Mouse (Mus musculus) intestine, embryonic 14.5 days (tissue): ENCODE measurements at regions not wholly inside any gene's neighbourhood (a gene's known extent, or its start where the extent isn't known, plus 50 kb on each side); places are given as distances from the start of the nearest gene placed in this dataset.

Experiments
- ATAC-seq: fragments of 200-750 bp; cut with Nextera tagmentation; replicated peaks from 2 replicates; pipeline ENCODE4 v1.8.0; 2017; ENCODE audit warnings: low read depth, moderate number of reproducible peaks, moderate TSS enrichment, moderate library complexity; ENCODE audit not compliant: low FRiP score, low TSS enrichment
- DNase-seq: peaks from one replicate; pipeline ENCODE4 v3.0.0-alpha.2; 2018; ENCODE audit warnings: low spot score
- H3K27ac ChIP-seq: fragments of 300-500 bp; sonication (generic); 2 replicates; pipeline ENCODE4 v1.5.1; 2014; ENCODE audit warnings: low read depth, mild to moderate bottlenecking, control low read depth
- H3K27me3 ChIP-seq: fragments of 300-500 bp; sonication (generic); replicated peaks from 2 replicates; pipeline ENCODE4 v1.6.1; 2014; ENCODE audit warnings: low read length, control low read depth; ENCODE audit not compliant: control insufficient read depth, insufficient read depth
- H3K36me3 ChIP-seq: fragments of 300-500 bp; sonication (generic); 2 replicates; pipeline ENCODE4 v1.6.1; 2014; ENCODE audit warnings: low read length, control low read depth; ENCODE audit not compliant: control insufficient read depth, insufficient read depth
- H3K4me1 ChIP-seq: fragments of 300-500 bp; sonication (generic); replicated peaks from 2 replicates; pipeline ENCODE4 v1.6.1; 2014; ENCODE audit warnings: low read length, control low read depth, mixed read lengths; ENCODE audit not compliant: control insufficient read depth, insufficient read depth
- H3K4me2 ChIP-seq: fragments of 300-500 bp; sonication (generic); 2 replicates; pipeline ENCODE4 v1.6.1; 2014; ENCODE audit warnings: low read length
- H3K4me3 ChIP-seq: fragments of 300-500 bp; sonication (generic); 2 replicates; pipeline ENCODE4 v1.5.1; 2014; ENCODE audit warnings: low read depth, low read length, control low read depth, mixed read lengths
- H3K9ac ChIP-seq: fragments of 300-500 bp; sonication (generic); 2 replicates; pipeline ENCODE4 v1.6.1; 2014; ENCODE audit warnings: mild to moderate bottlenecking, low read length
- H3K9me3 ChIP-seq: fragments of 300-500 bp; sonication (generic); 2 replicates; pipeline ENCODE4 v1.6.1; 2016; ENCODE audit warnings: low read length, control low read depth; ENCODE audit not compliant: control insufficient read depth
- WGBS: fragments of 180-500 bp; shearing (Covaris S2); extraction: QIAGEN DNeasy Blood & Tissue Kit; methylation state at CpG from one replicate; pipeline ENCODE4 v1.1.7; 2014; 5-methylcytosine and 5-hydroxymethylcytosine counted together

DNA sequence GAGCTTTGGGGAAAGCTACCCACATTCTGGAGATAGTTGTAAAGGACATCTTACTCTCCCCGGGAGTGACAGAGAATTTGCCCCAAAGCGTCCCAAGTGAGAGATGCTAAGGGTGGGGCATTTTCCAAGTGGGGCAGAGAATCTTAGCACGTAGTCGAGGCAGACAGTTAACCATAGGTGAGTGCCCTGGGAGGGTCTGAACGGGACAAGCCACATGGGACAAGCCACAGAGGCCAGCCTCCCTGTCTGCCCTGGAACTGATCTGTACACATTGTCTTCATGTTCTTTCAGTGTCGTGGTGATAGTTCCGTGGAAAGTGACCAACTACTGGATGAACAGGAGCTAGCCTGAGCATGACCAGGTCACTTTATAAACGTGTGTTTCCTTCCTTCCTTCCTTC, 116.6 kb downstream of the Sec23ip start:
- H3K9me3 ChIP-seq = no peaks in the 10 kb centered on the region
- DNase-seq = no peak
- H3K27me3 ChIP-seq = no peaks in the 10 kb centered on the region
- H3K36me3 ChIP-seq = no peaks in the 10 kb centered on the region
- ATAC-seq = no peak
- H3K4me3 ChIP-seq = no peak overlapping the region
- no peaks in the 10 kb centered on the region for H3K4me1 ChIP-seq
- H3K9ac ChIP-seq = no peak overlapping the region
- H3K27ac ChIP-seq = no peak overlapping the region
- WGBS = 85% methylated on average over 8 of the region's 8 CpGs
- H3K4me2 ChIP-seq = no peak overlapping the region

DNA sequence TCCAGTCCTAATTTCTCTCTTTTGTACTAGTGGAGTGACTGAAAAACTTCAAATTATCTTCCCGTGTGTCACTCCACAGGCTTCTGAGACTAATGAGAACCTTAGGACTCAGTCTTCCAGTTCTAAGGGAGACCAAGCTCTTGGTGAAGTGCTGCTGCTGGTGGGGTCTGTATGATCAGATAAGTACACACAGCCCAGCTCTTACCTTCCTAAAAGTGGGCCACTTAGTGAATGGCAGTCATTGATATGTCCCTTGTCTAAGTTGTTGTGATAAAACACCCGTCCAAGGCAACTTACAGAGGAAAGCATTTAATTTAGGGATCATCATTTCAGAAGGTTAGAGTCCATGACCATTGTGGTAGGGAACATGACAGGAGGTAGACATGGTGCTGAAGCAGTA, 124.1 kb downstream of the Sec23ip start:
- WGBS = 91% methylated on average over 2 of the region's 2 CpGs
- no peak overlapping the region for H3K4me2 ChIP-seq

DNA sequence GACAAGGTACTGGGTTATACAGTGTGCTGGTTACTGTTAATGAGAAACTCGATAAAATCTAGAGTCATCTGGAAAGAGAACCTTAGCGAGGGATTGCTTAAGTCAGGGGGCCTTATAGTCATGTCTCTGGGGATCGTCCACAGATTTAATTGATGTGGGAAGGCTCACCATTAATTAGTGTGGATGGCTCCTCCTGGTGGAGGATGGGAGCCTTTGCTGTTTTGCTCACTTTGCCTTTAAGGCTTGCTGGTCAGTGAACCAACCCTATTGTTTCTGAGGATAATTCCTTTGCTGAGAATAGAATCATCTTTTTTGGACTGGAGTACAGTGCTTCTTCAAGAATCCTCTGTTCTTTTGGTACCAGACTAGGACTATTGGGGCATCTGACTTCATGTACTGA, 139.3 kb downstream of the Sec23ip start:
- ATAC-seq (no peak), DNase-seq (no peak)
- no peak overlapping the region for H3K4me3 ChIP-seq
- no peaks in the 10 kb centered on the region for H3K36me3 ChIP-seq
- no peak overlapping the region for H3K9ac ChIP-seq
- no peaks in the 10 kb centered on the region for H3K9me3 ChIP-seq
- H3K27me3 ChIP-seq = no peaks in the 10 kb centered on the region
- 73% methylated on average over 3 of the region's 3 CpGs for WGBS
- no peaks in the 10 kb centered on the region for H3K4me1 ChIP-seq
- H3K4me2 ChIP-seq = no peak overlapping the region
- no peak overlapping the region for H3K27ac ChIP-seq

More for the DNA sequence above, 124.1 kb downstream of the Sec23ip start:
- Histone ChIP-seq H3K4me3 (no peak overlapping the region), H3K9me3 (no peaks in the 10 kb centered on the region), H3K27ac (no peak overlapping the region), H3K4me1 (no peaks in the 10 kb centered on the region), H3K36me3 (no peaks in the 10 kb centered on the region), H3K27me3 (no peaks in the 10 kb centered on the region), H3K9ac (no peak overlapping the region)
- ATAC-seq = no peak
- no peak for DNase-seq

DNA sequence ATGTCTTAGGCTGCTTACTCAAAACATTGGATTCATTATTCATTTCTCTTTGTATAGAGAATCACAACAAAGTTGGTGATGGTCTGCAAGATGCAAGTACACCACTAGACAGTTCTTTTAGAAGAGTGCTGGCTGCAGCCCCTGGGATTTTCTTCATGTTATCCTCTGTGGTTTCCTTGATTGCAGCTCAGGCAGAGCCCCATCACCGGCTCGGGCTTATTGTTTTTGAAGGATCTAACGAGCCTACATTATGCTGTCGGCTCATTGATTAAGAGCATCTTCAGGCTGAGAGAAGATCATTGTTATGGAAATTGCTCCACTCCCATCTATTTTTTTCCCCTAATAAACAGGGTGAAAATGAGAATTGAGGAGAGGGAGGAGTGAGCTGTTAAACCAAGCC, 140.8 kb downstream of the Sec23ip start:
- ATAC-seq (no peak), DNase-seq (no peak)
- H3K9ac ChIP-seq = no peak overlapping the region
- H3K4me3 ChIP-seq = no peak overlapping the region
- H3K27me3 ChIP-seq = no peaks in the 10 kb centered on the region
- H3K9me3 ChIP-seq = no peaks in the 10 kb centered on the region
- H3K27ac ChIP-seq = no peak overlapping the region
- 93% methylated on average over 4 of the region's 4 CpGs for WGBS
- H3K4me1 ChIP-seq = no peaks in the 10 kb centered on the region
- no peaks in the 10 kb centered on the region for H3K36me3 ChIP-seq
- no peak overlapping the region for H3K4me2 ChIP-seq

DNA sequence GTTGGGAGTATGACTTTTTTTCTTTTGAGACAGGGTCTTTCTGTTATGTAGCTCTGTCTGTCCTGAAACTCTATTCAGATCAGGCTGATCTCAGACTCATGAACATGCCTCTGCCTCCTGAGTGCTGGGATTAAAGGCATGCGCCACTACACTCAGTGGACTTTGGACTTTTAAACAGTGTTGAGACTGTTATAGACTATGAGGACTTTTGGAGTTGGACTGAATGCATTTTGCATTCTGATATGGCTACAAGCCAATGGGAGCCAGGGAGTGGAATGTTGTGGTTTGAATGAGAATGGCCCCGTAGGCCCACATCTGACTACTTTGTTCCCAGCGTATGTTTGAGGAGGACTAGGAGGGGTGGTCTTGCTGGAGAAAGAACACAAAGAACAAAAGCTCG, 165.4 kb downstream of the Sec23ip start:
- ATAC-seq (no peak), DNase-seq (no peak)
- Histone ChIP-seq H3K27ac (no peak overlapping the region), H3K27me3 (no peaks in the 10 kb centered on the region), H3K4me1 (no peaks in the 10 kb centered on the region), H3K4me3 (no peak overlapping the region), H3K36me3 (no peaks in the 10 kb centered on the region), H3K9me3 (peaks cover 2% of the 10 kb centered on the region; the same call in 1 of the 2 replicates), H3K9ac (no peak overlapping the region), H3K4me2 (no peak overlapping the region)
- WGBS = 71% methylated on average over 4 of the region's 4 CpGs

DNA sequence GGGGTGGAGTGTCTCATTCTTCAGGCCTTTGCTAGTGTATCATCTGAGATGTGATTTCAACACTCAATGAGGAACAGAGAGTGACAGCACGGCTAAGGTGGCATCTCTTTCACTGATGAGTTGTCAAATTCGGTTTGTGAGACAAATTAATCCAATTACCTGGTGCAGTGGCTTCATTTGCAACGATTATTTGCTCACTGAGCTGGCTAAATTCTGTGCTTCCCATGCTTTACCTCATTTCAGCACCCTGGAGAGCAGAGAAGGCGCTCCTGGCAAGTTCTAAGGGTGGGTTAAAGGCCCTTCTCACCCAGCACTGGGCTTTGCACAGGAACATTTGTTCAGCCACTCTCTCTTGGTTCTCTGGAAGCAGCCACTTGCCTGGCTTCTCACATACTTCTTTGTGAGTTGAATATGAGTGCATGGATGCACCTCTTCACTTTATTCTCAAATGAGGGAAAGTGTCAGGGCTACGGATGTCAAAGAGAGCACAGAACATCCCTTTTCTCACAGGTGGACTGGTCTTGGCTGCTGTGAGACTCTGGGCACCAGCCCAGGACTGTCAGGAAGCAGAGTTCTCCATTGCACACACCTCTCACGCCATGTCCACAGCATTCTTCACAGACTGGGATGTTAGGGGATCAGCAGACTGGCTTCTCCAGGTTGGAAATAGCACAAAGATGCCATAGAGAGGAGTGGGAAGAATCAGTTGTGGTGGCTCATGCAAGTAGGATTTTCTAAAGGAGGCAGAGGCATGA, 193.4 kb downstream of the Sec23ip start:
- Histone ChIP-seq H3K36me3 (no peaks in the 10 kb centered on the region), H3K4me3 (no peak overlapping the region), H3K4me1 (no peaks in the 10 kb centered on the region), H3K9me3 (no peaks in the 10 kb centered on the region), H3K27me3 (no peaks in the 10 kb centered on the region), H3K9ac (no peak overlapping the region), H3K27ac (no peak overlapping the region), H3K4me2 (no peak overlapping the region)
- WGBS = 36% methylated on average over 6 of the region's 6 CpGs
- DNase-seq (peak; percentile 76), ATAC-seq (no peak)

DNA sequence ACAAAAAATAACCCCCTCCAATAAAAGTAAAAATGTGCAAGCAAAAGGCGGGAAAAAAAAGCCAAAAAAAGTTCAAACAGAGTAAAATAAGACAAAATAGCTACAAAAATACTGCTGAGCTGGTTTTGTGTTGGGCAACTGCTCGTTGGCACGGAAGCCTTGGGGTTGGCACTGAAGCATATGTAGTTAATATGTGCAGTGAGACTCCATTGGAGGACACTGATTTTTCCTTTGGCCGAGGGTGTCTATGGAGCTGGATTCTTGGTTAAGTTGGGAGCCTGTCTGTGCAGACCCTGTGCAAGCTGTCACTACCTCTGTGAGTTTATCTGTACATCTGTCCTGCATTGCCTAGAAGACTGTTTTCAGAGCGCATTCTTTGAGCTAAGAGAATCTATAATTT, 215.8 kb downstream of the Sec23ip start:
- no peak for ATAC-seq
- H3K4me2 ChIP-seq = no peak overlapping the region
- H3K27me3 ChIP-seq = no peaks in the 10 kb centered on the region
- H3K9me3 ChIP-seq = no peaks in the 10 kb centered on the region
- DNase-seq = no peak
- no peaks in the 10 kb centered on the region for H3K4me1 ChIP-seq
- no peak overlapping the region for H3K9ac ChIP-seq
- WGBS = 78% methylated on average over 5 of the region's 5 CpGs
- H3K36me3 ChIP-seq = no peaks in the 10 kb centered on the region
- H3K4me3 ChIP-seq = no peak overlapping the region
- H3K27ac ChIP-seq = no peak overlapping the region

DNA sequence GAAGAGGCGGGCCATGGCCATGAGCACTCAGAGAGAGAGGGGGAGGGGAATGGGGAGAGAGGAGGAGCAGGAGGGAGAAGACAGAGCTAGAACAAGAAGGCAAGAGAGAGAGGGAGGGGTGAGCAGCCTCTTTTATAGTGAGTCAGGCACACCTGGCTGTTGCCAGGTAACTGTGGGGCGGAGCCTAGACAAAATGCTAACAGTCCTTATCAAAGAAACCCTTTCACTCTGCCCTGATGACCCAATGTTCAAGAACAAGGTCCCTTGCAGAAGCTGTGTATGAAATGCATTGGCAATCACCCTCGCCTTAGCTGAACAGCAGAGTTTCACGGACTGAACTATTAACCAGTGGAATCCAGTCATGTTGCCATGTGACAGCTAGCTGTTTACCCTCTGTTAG, 235.2 kb downstream of the Sec23ip start:
- Histone ChIP-seq H3K4me1 (no peaks in the 10 kb centered on the region), H3K4me2 (no peak overlapping the region), H3K36me3 (no peaks in the 10 kb centered on the region), H3K9me3 (no peaks in the 10 kb centered on the region), H3K4me3 (no peak overlapping the region), H3K27ac (no peak overlapping the region), H3K27me3 (no peaks in the 10 kb centered on the region), H3K9ac (no peak overlapping the region)
- ATAC-seq (peak; percentile 50; the same call in 1 of the 2 replicates), DNase-seq (no peak)
- 59% methylated on average over 4 of the region's 4 CpGs for WGBS

DNA sequence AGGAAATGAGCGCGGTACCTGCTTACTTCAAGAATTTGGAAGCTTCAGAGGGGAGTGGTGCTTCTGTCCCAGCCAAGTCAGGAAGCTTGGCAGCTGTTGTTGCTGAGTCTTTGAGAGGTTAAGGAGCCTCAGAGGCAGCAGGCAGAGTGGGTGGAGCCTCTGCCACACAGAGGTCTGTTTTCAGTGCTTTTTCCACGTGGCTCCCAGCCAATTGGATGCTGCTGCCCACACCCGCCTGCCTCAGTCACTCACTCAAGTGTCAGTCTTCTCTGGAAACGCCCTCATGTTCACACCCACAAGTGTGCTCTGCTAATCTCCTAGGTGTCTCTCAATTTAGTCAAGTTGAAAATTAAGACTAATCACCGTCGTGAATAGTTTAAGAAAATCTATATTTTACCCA, 236.1 kb downstream of the Sec23ip start:
- WGBS = 55% methylated on average over 7 of the region's 7 CpGs
- no peaks in the 10 kb centered on the region for H3K36me3 ChIP-seq
- H3K27ac ChIP-seq = no peak overlapping the region
- H3K4me3 ChIP-seq = no peak overlapping the region
- H3K4me2 ChIP-seq = no peak overlapping the region
- DNase-seq = no peak
- no peaks in the 10 kb centered on the region for H3K9me3 ChIP-seq
- no peak for ATAC-seq
- H3K27me3 ChIP-seq = no peaks in the 10 kb centered on the region
- H3K9ac ChIP-seq = no peak overlapping the region
- H3K4me1 ChIP-seq = no peaks in the 10 kb centered on the region
